Mouse (Mus musculus): ENCODE data around the gene Phlpp1.

Gene Phlpp1

GRCm38 (mm10) chr1:106316641-106317304, 145.2 kb downstream of the Phlpp1 start:
- DNase-seq (ENCODE audit: low spot score in 2 of 2) = no peak

DNA sequence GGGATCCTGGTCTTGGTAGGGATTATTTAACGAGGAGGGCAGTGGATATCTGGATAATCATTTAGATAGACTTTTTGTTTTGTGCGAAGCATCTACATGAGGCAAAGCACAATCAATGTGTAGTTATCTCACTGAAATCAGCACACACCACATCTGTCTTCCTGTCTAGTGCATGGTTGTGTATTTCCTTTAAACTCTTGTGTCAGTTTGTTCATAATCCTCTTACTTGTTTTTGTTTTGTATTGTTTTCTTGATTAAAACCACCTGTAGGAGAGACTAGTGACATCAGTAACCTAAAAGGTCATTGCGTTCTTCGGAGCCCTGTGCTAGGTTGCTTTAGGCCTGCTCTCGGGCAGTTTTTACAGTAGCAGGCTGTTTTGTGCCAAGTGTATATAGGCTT, 146.8 kb downstream of the Phlpp1 start:
- no peak for DNase-seq (ENCODE audit: low spot score in 2 of 2)

DNA sequence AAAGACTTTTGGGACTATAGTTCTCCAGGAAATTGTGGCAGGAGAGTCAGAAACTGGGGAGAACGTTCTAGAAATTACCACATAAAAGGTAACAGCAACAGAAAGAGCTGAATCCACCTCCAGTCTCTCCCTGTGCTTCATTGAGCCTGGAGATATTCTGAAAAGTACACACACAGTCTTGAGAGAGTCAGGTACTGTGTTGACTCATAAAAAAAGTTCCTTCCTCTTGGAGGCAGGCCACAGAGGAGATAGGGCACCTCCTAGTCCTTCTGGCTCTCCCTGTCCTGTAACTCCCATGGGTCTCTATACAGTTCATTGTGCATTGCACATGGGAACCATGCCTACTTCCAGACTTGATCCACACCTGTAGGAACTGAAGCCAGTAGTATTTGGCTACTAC, 149.0 kb downstream of the Phlpp1 start:
- no peak for DNase-seq (ENCODE audit: low spot score in 2 of 2)

DNA sequence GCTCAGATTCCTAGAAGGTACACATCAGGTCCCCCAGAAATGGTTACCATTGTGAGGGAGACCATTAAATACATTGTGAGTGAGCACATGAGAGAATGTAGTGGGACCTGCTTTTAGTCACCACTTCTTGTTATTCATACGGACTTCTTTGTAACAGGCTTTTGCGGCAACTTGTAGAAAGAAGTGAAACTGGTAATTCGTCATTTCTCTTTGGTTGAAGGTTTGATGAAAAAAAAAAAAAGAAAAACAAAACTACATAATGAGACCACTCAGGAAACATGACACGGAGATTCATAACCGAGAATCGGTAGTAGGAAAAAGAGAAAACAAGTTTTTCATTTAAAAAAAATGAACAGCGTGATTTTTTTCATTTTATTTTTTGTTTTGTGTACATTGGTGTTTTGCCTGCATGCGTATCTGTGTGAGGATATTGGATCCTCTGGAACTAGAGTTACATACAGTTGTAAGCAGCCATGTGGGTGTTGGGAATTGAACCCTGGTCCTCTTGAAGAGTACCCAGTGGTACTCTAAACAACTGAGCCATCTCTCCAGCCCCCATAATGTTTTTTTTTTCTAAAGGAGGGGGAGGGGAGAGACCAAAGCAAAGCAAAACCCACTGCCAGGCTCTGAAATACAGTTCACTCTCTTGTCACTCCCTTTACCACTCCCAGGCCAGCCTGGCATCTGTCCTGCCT, 150.0 kb downstream of the Phlpp1 start:
- peak in 1 of 2 experiments; percentile 25 for DNase-seq (ENCODE audit: low spot score in 2 of 2)

DNA sequence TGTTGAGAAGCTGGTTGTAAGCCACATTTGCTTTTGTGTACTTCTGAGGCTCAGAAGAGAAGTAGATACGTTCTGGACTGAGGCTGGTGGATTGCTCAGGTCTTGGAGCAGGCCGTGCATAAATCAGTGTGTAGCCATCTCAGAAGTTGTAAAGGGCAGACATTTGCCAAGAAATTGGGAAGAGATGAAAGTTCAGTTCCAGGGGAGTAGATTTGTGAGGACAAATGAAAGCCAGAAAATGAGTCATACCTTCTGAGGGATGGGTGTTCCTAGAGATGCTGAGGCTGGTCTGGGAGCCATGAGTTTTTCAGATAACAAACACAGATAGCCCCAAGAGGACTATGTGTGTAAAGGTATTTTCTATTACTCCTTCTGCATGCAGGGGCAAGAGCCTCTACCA, 155.1 kb downstream of the Phlpp1 start:
- no peak for DNase-seq (ENCODE audit: low spot score in 2 of 2)

DNA sequence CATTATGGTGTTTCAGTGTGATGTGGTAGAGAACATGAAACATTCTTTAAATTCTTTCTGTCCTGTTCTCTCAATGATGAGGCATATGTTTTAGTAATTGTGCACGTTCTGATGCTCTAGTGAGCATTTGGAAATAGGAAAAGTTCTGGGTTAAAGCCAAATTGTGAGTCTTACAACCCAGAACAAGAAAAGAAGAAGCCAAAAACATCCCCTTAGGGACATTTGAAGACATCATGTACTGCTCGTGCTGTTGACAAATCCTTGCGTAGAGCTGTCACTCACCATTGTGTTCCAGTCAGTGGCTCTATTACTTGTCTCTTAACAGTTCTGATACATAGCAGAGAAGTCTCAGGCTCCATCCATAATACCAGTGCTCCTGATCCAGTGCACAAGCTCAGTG, 170.5 kb downstream of the Phlpp1 start:
- no peak for DNase-seq (ENCODE audit: low spot score in 2 of 2)

DNA sequence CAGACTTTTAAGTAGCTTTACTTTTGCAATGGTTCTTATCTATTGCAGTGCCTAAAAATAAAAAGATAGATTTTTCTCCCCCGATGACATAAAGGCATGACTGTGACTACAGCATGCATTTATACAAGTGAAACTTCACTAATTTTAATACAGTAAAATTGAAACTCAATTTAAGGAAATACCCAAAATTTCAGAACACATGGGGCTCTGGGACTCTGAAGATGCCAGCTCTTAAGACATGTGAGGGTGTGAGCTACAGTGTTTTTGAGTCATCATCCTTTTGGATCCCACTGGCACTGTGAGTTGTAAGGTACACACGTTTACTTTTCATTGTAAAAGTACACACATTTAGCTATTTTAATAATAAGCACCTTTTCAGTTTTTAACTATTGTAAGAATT, 173.7 kb downstream of the Phlpp1 start:
- DNase-seq (ENCODE audit: low spot score in 2 of 2) = no peak

- DNase-seq (ENCODE audit: low spot score in 2 of 2) = no peak
Measured at GRCm38 (mm10) chr1:106346776-106347175, 175.2 kb downstream of the Phlpp1 start.

- DNase-seq (ENCODE audit: low spot score in 2 of 2) = no peak
Measured at GRCm38 (mm10) chr1:106349116-106349515, 177.6 kb downstream of the Phlpp1 start.

DNA sequence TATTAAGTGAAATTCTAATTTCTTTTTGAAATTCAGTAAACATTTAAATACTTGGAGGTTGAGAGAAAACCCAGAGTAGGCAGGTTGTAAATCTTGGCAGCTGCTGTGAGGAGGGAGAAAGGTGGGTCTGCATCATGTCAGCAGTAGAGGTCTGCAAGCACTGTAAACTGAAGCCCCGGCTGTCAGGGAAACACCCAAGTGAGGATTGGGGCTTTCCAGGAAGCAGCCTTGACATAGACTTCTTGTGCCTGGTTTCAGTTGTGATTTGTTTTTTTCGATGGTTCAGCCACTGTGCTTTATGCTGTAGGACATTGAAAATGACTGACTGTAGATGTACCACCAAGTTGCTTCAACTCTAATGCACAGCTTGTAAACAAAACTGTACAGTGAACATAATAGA, 180.0 kb downstream of the Phlpp1 start:
- DNase-seq (ENCODE audit: low spot score in 2 of 2) = no peak

DNA sequence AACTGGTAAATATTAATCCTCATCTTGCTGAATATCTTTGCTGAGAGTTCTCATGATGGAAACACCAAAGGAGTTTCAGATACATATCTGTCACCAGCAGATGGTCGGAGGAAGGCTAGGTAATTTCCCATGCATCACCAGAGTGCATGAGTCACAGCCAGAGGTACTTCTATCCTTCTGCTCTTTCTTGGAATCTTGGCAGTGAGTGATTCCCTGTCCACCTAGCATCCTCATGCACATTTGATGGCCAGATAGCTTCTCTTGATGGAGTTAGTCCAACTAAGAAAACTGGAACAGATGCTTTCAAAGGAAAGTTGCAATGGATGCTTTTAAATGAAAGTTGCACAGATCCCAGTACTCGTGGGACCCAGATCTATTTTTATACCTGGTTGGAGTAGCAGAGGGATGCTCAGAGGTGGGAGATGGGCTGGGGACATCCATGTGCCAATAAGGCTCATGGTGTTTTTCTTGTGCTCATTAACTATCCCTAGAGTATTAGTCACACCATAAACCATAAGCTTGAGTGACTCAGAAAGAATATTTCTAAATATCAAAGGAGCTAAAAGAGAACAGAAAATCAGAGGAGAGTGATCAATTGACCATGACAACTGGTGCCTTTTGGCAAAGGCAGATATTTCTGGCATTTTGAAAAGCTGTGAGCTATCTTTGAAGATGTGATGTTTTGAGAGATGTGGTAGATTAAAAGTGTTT, 181.4 kb downstream of the Phlpp1 start:
- no peak for DNase-seq (ENCODE audit: low spot score in 2 of 2)

GRCm38 (mm10) chr1:106353993-106354392, 182.4 kb downstream of the Phlpp1 start:
- DNase-seq (ENCODE audit: low spot score in 2 of 2) = no peak

- no peak for DNase-seq (ENCODE audit: low spot score in 2 of 2)
Measured at GRCm38 (mm10) chr1:106359474-106359873, 187.9 kb downstream of the Phlpp1 start.

DNA sequence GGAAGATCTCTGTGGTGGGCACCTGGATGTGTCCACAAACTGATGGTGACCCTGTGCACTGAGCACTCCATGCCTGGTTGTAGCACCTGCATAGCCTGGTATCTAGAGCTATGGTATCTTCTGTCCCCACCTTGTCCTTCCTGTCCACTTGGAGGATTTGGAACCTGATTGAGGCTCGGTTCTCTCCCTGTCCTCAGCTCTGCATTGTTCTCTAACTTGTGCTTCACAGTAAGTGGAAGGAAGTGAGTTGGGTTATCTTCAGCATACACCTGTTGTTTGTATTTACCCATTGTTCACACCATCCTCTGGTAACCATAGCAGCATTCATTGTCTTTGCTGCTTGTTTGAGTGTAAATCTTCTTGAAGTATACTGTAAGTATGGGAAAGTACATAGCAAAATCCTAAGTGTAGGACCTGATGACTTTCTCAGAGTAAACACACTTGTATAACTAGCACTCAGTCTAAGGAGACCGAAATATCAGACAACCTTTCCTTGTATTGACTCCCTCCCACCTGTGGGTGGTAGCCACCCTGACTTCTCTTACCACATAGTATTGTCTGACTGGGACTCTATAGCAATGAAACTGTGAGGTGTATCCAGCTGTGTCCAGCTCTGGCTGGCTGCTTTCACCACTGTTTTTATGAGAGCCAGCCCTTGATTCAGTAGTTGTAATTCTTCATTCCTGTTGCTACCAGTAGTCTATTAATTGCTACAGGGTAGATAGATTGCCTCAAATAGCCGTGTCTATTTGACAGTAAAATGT, 191.5 kb downstream of the Phlpp1 start:
- no peak for DNase-seq (ENCODE audit: low spot score in 2 of 2)

- DNase-seq (ENCODE audit: low spot score in 2 of 2) = no peak
Measured at GRCm38 (mm10) chr1:106369330-106369729, 197.8 kb downstream of the Phlpp1 start.

DNA sequence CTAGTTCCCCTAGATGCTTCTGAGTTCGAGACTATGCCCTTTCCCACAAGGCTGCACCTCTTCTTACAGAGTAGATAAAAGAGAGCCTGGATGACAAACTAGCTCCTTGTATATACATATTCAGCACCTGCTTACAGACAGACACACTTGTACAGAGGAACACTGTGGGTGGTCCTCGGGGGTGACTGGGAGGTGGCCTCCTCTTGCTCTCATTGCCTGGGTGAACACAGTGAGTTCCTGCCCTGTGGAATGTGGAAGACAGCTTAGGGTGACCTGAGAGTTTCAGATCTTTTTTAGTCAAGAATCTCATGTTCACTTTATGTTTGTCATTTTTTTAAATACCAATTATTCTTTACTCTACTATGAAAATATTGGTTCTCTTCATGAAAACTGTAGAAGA, 200.9 kb downstream of the Phlpp1 start:
- no peak for DNase-seq (ENCODE audit: low spot score in 2 of 2)

DNA sequence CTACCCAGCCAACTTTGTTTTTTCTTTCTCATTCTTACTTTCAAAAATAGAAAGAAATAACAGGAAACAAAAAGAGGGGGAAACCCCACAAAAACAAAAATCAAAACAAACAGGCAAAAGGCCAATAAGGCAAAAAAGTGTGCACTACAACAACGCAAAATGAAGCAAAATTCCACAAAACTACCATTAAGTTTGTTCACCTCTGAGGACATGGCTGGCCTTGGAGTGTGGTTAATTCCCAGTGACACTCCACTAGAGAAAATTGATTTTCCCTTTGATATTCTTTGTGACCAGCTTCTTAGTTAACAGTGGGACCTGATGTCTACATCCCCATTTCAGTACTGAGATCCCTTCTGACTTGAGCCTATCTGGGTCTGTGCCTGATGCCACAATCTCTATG, 202.1 kb downstream of the Phlpp1 start:
- no peak for DNase-seq (ENCODE audit: low spot score in 2 of 2)

GRCm38 (mm10) chr1:106374274-106374673, 202.7 kb downstream of the Phlpp1 start:
- DNase-seq (ENCODE audit: low spot score in 2 of 2) = no peak

GRCm38 (mm10) chr1:106374971-106375370, 203.4 kb downstream of the Phlpp1 start:
- no peak for DNase-seq (ENCODE audit: low spot score in 2 of 2)

DNA sequence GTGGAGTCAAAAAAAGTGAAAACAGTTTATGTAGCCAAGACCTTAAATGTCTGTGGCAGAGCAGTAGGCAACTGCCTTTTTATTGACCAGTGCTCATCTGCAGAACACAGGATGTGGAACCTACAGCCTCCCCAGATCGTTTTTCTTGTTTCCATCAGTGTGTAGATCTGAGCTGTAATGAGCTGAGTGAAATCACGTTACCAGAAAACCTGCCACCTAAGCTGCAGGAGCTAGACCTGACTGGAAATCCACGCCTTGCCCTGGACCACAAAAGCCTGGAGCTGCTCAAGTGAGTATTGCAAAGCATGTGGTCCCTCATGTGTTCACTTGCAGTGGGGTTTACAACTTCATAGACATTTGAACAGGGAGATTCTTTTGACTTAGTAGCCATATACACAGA, 204.5 kb downstream of the Phlpp1 start:
- no peak for DNase-seq (ENCODE audit: low spot score in 2 of 2)

GRCm38 (mm10) chr1:106380465-106380864, 208.9 kb downstream of the Phlpp1 start:
- no peak for DNase-seq (ENCODE audit: low spot score in 2 of 2)

DNA sequence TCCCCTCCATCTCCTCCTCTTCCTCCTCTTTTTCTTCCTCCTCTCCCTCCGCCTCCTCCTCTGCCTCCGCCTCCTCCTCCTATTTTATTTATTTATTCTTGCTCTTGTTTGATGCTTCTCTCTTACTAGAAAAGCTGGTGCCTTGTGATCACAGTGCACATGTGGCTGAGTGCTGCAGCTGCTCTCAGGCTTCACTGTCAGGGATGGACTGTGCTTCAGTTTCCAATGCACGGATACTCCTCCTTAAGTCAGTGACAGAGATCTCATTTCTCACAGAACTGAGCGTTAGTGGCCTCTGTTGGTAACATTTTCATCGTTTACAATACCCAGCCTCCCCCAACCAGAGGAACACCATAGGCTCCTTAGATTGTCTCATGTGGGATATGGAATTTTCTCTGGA, 215.0 kb downstream of the Phlpp1 start:
- no peak for DNase-seq (ENCODE audit: low spot score in 2 of 2)
